Mouse (Mus musculus) heart, postnatal 0 days (tissue): ENCODE measurements at regions not wholly inside any gene's neighbourhood (a gene's known extent, or its start where the extent isn't known, plus 50 kb on each side); places are given as distances from the start of the nearest gene placed in this dataset.
"Not testable (repeated sequence)": the region's sequence is repeated elsewhere in the genome, so short reads cannot be mapped to it uniquely, and the experiment has no call there.

Source experiments
- ATAC-seq: fragments of 200-750 bp; cut with Nextera tagmentation; 2 replicates; pipeline ENCODE4 v1.8.0; 2017; ENCODE audit warnings: low read depth, moderate number of reproducible peaks, moderate library complexity; ENCODE audit not compliant: insufficient read depth
- DNase-seq: peaks from one replicate; pipeline ENCODE4 v3.0.0-alpha.2; 2016; ENCODE audit warnings: low spot score
- H3K27ac ChIP-seq: fragments of 300-500 bp; sonication (generic); 2 replicates; pipeline ENCODE4 v1.5.1; 2014; ENCODE audit warnings: low read depth, mild to moderate bottlenecking
- H3K27me3 ChIP-seq: fragments of 300-500 bp; sonication (generic); 2 replicates; pipeline ENCODE4 v1.6.1; 2014; ENCODE audit warnings: low read length, mixed read lengths; ENCODE audit not compliant: control insufficient read depth, insufficient read depth
- H3K36me3 ChIP-seq: fragments of 300-500 bp; sonication (generic); replicated peaks from 2 replicates; pipeline ENCODE4 v1.6.1; 2014; ENCODE audit warnings: low read length, mixed read lengths; ENCODE audit not compliant: control insufficient read depth, insufficient read depth
- H3K4me1 ChIP-seq: fragments of 300-500 bp; sonication (generic); 2 replicates; pipeline ENCODE4 v1.6.1; 2014; ENCODE audit warnings: antibody characterized with exemption; ENCODE audit not compliant: control insufficient read depth, insufficient read depth
- H3K4me2 ChIP-seq: fragments of 300-500 bp; sonication (generic); 2 replicates; pipeline ENCODE4 v1.6.1; 2014; ENCODE audit warnings: low read depth, mild to moderate bottlenecking, low read length, moderate library complexity
- H3K4me3 ChIP-seq: fragments of 300-500 bp; sonication (generic); 2 replicates; pipeline ENCODE4 v1.5.1; 2014; ENCODE audit warnings: low read depth, low read length
- H3K9ac ChIP-seq: fragments of 300-500 bp; sonication (generic); replicated peaks from 2 replicates; pipeline ENCODE4 v1.6.1; 2014; ENCODE audit warnings: low read depth, low read length, mixed read lengths
- H3K9me3 ChIP-seq: fragments of 300-500 bp; sonication (generic); replicated peaks from 2 replicates; pipeline ENCODE4 v1.6.1; 2016; ENCODE audit warnings: low read length; ENCODE audit not compliant: control insufficient read depth
- CTCF ChIP-seq: IDR thresholded peaks from 2 replicates; pipeline ENCODE4 v1.5.1; 2016; ENCODE audit warnings: antibody characterized with exemption, control low read depth, low read depth
- EP300 ChIP-seq: IDR thresholded peaks from 2 replicates; pipeline ENCODE4 v1.6.1; 2016; ENCODE audit warnings: antibody characterized with exemption, low read depth
- WGBS: fragments of 180-500 bp; shearing (Covaris S2); extraction: QIAGEN DNeasy Blood & Tissue Kit; methylation state at CpG from one replicate; pipeline ENCODE4 v1.1.7; 2014; 5-methylcytosine and 5-hydroxymethylcytosine counted together

DNA sequence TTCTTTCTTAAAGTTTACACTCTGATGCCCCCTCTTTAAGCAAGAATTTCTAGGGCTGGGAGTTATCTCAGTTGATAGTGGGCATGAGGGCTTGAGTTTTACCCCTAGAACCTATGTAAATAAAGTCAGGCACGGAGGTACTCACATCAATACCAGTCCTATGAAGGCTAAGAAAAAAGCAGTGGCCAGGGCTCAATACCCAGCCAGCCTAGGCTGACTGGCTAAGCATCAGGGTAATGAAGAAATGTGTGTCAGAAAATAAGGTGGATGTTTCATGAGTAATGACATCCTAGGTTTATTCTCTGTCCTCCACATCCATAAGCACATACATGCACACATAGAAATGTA is 188.5 kb upstream of the Pfkp start:
- WGBS, result 73% methylated on average over 1 of the region's 1 CpGs
- H3K36me3 ChIP-seq, result no peaks in the 10 kb centered on the region
- H3K9ac ChIP-seq, result no peak overlapping the region
- DNase-seq (no peak), ATAC-seq (no peak)
- H3K27ac ChIP-seq, result no peak overlapping the region
- no peak for TF ChIP-seq EP300
- no peak for TF ChIP-seq CTCF
- H3K27me3 ChIP-seq, result no peaks in the 10 kb centered on the region
- no peaks in the 10 kb centered on the region for H3K9me3 ChIP-seq
- no peak overlapping the region for H3K4me3 ChIP-seq
- H3K4me1 ChIP-seq, result no peaks in the 10 kb centered on the region
- H3K4me2 ChIP-seq, result no peak overlapping the region

DNA sequence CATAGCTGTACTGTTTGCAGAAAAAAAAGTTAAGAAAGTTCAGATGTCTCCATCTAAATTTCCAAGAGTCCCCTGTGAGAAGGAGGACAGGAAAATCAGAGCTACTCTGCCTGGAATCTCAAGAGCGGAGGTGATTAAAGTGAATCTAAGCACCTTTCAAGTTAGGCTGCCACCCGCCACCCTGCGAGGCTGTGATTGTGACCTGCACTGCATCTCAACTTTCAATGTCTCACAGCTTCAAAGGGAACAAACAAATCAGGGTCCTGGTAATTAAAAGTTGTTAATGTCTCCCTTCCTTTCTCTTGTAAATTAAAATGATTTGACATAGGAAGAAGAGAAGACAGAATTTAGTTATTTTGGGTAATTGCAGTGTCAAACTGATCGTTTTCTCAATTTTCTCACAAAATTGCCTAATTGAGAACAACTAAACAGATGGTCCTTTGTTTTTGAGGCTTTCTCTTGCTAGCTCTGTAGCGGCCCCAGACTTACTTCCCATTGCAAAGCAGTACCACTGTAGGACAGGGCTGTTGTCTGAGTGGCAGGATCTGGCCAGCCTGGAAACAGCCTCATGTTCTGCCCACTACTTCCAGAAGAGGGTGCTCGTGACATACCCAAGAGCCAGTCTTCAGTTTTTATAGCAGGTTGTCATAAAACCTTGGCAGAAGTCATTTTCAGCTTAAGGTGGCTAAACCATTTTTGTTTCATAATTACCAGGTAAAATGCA is 187.9 kb upstream of the Pfkp start:
- WGBS, result 33% methylated on average over 6 of the region's 6 CpGs
- H3K27ac ChIP-seq, result no peak overlapping the region
- H3K4me2 ChIP-seq, result no peak overlapping the region
- DNase-seq (peak; percentile 9), ATAC-seq (0 out of 2 replicates have a peak, but pooled peaks have one; percentile 36)
- no peak overlapping the region for H3K4me3 ChIP-seq
- H3K4me1 ChIP-seq, result no peaks in the 10 kb centered on the region
- no peaks in the 10 kb centered on the region for H3K9me3 ChIP-seq
- no peaks in the 10 kb centered on the region for H3K36me3 ChIP-seq
- H3K27me3 ChIP-seq, result no peaks in the 10 kb centered on the region
- H3K9ac ChIP-seq, result no peak overlapping the region
- TF ChIP-seq CTCF (peak; percentile 67), EP300 (no peak)

DNA sequence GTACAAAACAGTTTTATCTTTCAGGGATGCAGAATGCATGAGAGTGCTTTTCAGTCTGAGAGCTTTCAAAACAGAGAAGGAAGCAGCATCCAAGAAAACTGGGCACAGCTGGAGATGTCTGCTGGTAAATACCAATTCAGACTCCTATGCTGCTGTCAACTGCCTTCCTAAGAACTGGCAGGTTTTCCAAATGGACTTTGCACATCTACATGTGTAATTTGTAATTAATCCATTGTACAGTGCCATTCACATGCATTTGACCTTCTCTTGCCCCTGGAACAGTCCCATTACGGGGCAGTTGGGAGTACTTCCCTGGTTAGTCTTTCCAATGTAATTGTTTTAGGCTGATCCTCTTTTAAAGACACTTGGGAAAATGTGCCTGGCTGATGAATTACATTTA is 181.3 kb upstream of the Pfkp start:
- Histone ChIP-seq H3K9ac (no peak overlapping the region), H3K36me3 (no peaks in the 10 kb centered on the region), H3K4me1 (no peaks in the 10 kb centered on the region), H3K4me3 (no peak overlapping the region), H3K4me2 (no peak overlapping the region), H3K9me3 (no peaks in the 10 kb centered on the region), H3K27me3 (no peaks in the 10 kb centered on the region), H3K27ac (no peak overlapping the region)
- no peak for DNase-seq
- TF ChIP-seq CTCF, result no peak
- WGBS, result 85% methylated on average over 1 of the region's 1 CpGs
- ATAC-seq, result no peak

DNA sequence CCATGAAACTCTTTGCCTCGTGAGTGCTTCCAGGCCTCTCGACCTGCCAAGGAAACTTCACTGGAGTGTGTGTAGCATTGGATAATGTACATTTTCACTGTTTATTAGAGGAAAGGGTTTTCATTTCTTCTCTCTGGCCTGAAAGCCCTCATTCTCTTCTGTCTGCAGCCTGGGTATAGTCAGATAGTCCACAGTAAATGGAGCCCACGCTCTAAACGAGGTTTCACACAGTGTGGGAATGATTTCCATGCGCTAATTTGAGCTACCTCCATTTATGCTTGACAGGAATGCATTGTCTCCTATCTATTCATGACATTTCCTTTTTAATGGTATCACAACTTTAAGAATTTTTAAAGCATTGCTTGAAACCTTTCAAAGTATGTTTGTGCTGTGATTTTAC is 180.8 kb upstream of the Pfkp start:
- H3K4me1 ChIP-seq, result no peaks in the 10 kb centered on the region
- H3K27me3 ChIP-seq, result no peaks in the 10 kb centered on the region
- DNase-seq, result no peak
- TF ChIP-seq EP300 (no peak), CTCF (no peak)
- 71% methylated on average over 5 of the region's 5 CpGs for WGBS
- ATAC-seq, result no peak
- no peaks in the 10 kb centered on the region for H3K36me3 ChIP-seq
- H3K4me3 ChIP-seq, result no peak overlapping the region
- no peak overlapping the region for H3K4me2 ChIP-seq
- H3K27ac ChIP-seq, result no peak overlapping the region
- H3K9ac ChIP-seq, result no peak overlapping the region
- H3K9me3 ChIP-seq, result no peaks in the 10 kb centered on the region

DNA sequence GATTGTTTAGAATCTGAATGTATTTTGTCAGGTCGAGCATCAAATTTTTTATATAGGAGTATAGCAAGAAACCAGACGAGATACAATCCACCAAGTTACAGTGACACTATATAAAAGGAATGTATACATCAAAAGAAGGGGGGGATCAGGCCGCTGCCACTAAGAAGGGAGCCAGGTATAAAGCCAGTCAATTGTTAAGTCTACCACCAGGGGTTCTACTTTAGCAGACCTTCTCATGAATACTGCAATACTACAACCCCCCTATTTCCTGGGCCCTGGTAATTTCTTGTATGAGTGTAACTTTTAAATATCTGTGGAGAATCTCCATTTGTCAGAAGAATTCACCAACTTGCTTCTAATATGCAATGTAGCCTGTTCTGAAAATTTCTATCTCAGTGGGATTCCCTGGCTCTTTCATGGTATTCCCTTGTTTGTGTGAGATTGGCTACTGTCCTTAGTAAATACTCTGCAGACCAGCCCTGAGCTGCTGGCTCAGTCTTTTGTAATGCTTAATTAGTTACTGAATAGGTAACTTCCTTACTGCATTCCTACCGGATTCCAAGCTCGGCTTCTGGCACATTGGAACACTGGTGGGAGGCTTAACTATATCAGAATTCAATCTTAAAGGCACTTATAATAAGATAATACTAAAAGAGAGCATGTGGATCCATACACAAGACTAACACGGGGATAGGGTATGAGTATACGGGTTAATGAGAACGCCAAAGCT is 180.2 kb upstream of the Pfkp start:
- H3K4me1 ChIP-seq, H3K27me3 ChIP-seq, DNase-seq, H3K4me2 ChIP-seq, H3K9ac ChIP-seq, H3K4me3 ChIP-seq, ATAC-seq, H3K9me3 ChIP-seq, H3K27ac ChIP-seq, H3K36me3 ChIP-seq: not testable (repeated sequence)
- 72% methylated on average over 8 of the region's 8 CpGs for WGBS
